In genomic region chr4:59336846-59337532, GRCm38 (mm10) we compare ENCODE assay signal across 14 mouse cellular contexts.
A peak's percentile ranks its signal among the peaks of the same experiment; 100 is the strongest.
DNase-seq lines count a peak whose midpoint lies in the region; ATAC-seq and TF ChIP-seq lines count a peak whose summit lies in the region.
"Had no signal": no experiment of that assay in that cellular context is flagged by ENCODE, and none has a peak within 500 bp of the region (broad histone marks: within the 10 kb centered on the region; RNA-seq: fewer than 3 reads in every experiment).

No protein-coding gene starts in this region.

- no peak overlapping the region for H3K4me3 ChIP-seq in heart, embryonic 11.5 days (ENCODE audit: low read depth, low read length)
- no peak overlapping the region for H3K4me3 ChIP-seq in lung, embryonic 14.5 days (ENCODE audit: low read depth, low read length)
- H3K4me3 ChIP-seq in lung, postnatal 0 days (ENCODE audit: low read depth, low read length), result no peak overlapping the region
- H3K4me3 ChIP-seq: hindbrain, embryonic 12.5 days; midbrain, embryonic 12.5 days; myocyte had no signal

- no peak for ATAC-seq in heart, embryonic 11.5 days (replicated peaks; ENCODE audit: insufficient number of reproducible peaks, low FRiP score, low TSS enrichment)
- no peak for ATAC-seq in lung, embryonic 14.5 days (ENCODE audit: insufficient read depth)
- no peak for ATAC-seq in lung, postnatal 0 days
- ATAC-seq: intestine, postnatal 0 days had no signal

- no peak for DNase-seq in heart, postnatal 10 days
- no peak for DNase-seq in lung, embryonic 14.5 days
- no peak for DNase-seq in lung, postnatal 0 days (ENCODE audit: low spot score)
- DNase-seq in CD4-positive helper T cell, adult 2 months (ENCODE audit: low read depth, low spot score), result peak; percentile 29
- peak; percentile 4 for DNase-seq in heart, postnatal 4 days
- DNase-seq in MN1 (ENCODE audit: low spot score), result no peak
- DNase-seq in adrenal gland, adult 2 months, result no peak
- DNase-seq: cerebellum, adult 18-20 months had no signal

- H3K9ac ChIP-seq in heart, embryonic 11.5 days (ENCODE audit: low read depth, low read length), result no peak overlapping the region
- H3K9ac ChIP-seq in lung, embryonic 14.5 days, result no peak overlapping the region
- H3K9ac ChIP-seq in lung, postnatal 0 days (replicated peaks; ENCODE audit: low read depth), result no peak overlapping the region
- H3K9ac ChIP-seq: hindbrain, embryonic 12.5 days; midbrain, embryonic 12.5 days had no signal

- WGBS in heart, embryonic 11.5 days (ENCODE audit: insufficient replicate concordance), result 92% methylated on average over 11 of the region's 11 CpGs
- 92% methylated on average over 11 of the region's 11 CpGs for WGBS in lung, embryonic 14.5 days
- 87% methylated on average over 11 of the region's 11 CpGs for WGBS in lung, postnatal 0 days

- 0 out of 2 replicates have a peak overlapping the region, but pooled peaks have one; percentile 8 for H3K27ac ChIP-seq in heart, embryonic 11.5 days (ENCODE audit: low read depth, low read length)
- peak overlapping the region; percentile 56; the same call in 1 of the 2 replicates for H3K27ac ChIP-seq in lung, embryonic 14.5 days (ENCODE audit: low read depth)
- H3K27ac ChIP-seq in lung, postnatal 0 days (ENCODE audit: low read length), result no peak overlapping the region
- H3K27ac ChIP-seq: hindbrain, embryonic 12.5 days; midbrain, embryonic 12.5 days had no signal

- H3K4me1 ChIP-seq in heart, embryonic 11.5 days (ENCODE audit: control insufficient read depth, insufficient read depth, low read length), result peaks cover 17% of the 10 kb centered on the region
- peaks cover 4% of the 10 kb centered on the region; the same call in 1 of the 2 replicates for H3K4me1 ChIP-seq in lung, embryonic 14.5 days (ENCODE audit: insufficient read depth)
- H3K4me1 ChIP-seq in lung, postnatal 0 days (ENCODE audit: insufficient read depth, low read depth, low read length), result peaks cover 7% of the 10 kb centered on the region; the same call in 1 of the 2 replicates

- no peaks in the 10 kb centered on the region for H3K9me3 ChIP-seq in heart, embryonic 11.5 days (replicated peaks; ENCODE audit: control insufficient read depth, low read length)
- H3K9me3 ChIP-seq in lung, embryonic 14.5 days (ENCODE audit: low read depth, low read length), result no peaks in the 10 kb centered on the region
- no peaks in the 10 kb centered on the region for H3K9me3 ChIP-seq in lung, postnatal 0 days (ENCODE audit: low read length)
- H3K9me3 ChIP-seq: hindbrain, embryonic 12.5 days; midbrain, embryonic 12.5 days had no signal

- H3K4me2 ChIP-seq in heart, embryonic 11.5 days, result no peak overlapping the region
- no peak overlapping the region for H3K4me2 ChIP-seq in lung, embryonic 14.5 days
- H3K4me2 ChIP-seq in lung, postnatal 0 days (replicated peaks; ENCODE audit: low read depth, low read length), result no peak overlapping the region
- H3K4me2 ChIP-seq: hindbrain, embryonic 12.5 days; midbrain, embryonic 12.5 days had no signal

- intact Hi-C loops in heart, postnatal 10 days (cut with DNase I), result no loop called here

- no peaks in the 10 kb centered on the region for H3K36me3 ChIP-seq in heart, embryonic 11.5 days (ENCODE audit: control insufficient read depth, insufficient read depth, low read length)
- no peaks in the 10 kb centered on the region for H3K36me3 ChIP-seq in lung, embryonic 14.5 days (ENCODE audit: insufficient read depth)
- H3K36me3 ChIP-seq in lung, postnatal 0 days (ENCODE audit: insufficient read depth, low read length), result no peaks in the 10 kb centered on the region
- H3K36me3 ChIP-seq: hindbrain, embryonic 12.5 days; midbrain, embryonic 12.5 days had no signal

- TF ChIP-seq CTCF in lung, embryonic 14.5 days (IDR thresholded peaks at IDR 0.05; ENCODE audit: low read depth), result no peak
- TF ChIP-seq CTCF in lung, postnatal 0 days (IDR thresholded peaks at IDR 0.05), result no peak

- no peak for TF ChIP-seq EP300 in lung, postnatal 0 days (IDR thresholded peaks at IDR 0.05)

- no peaks in the 10 kb centered on the region for H3K27me3 ChIP-seq in heart, embryonic 11.5 days (ENCODE audit: control insufficient read depth, insufficient read depth, low read length)
- no peaks in the 10 kb centered on the region for H3K27me3 ChIP-seq in lung, embryonic 14.5 days (ENCODE audit: insufficient read depth, low read length)
- H3K27me3 ChIP-seq in lung, postnatal 0 days (replicated peaks; ENCODE audit: insufficient read depth, low read length), result no peaks in the 10 kb centered on the region
- H3K27me3 ChIP-seq: CH12.LX; hindbrain, embryonic 12.5 days had no signal

Comparison
In these comparisons a context has a peak if more than half of its experiments do, and no peak if none do; other contexts are left out.
1. DNase-seq: peak in CD4-positive helper T cell, adult 2 months (single experiment) and heart, postnatal 4 days (single experiment); none in heart, postnatal 10 days (0 of 2), lung, embryonic 14.5 days (single experiment), lung, postnatal 0 days (single experiment), MN1 (single experiment) and adrenal gland, adult 2 months (single experiment).